Comparison of ENCODE assay signal across 8 mouse cellular contexts in the genomic region with DNA sequence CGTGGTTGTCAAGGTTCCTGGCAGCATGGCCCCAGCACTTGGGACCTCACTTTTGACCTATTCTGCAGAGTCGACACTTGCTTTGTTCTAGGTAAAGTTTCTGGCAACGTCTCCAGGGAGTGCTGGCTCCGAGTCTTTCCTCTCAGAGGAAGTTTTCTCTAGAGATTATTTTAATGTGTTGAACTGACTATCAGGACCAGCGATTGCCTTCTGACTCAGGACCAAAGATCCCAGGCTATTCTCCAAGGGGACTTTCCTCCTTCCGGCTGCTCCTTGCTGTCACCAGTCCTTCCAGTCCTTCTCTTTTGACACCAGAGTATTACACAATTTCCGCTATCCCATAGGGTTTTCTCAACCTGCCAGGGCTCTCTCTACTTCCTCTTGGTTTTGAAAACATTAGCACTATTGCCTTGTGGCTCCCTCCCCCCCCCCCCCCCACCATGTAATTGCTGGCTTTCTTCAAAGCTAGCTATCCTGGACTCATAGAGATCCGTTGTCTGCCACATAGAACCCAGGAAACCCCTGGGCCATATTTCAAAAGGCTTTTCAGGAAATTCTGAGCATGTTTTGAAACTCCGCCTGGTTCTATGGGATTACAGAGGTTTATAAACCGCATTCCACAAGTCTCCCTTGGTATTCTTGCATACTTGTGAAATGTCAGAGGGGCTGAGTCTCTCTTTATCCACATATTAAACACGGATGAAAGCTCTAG.
DNase-seq lines count a peak whose midpoint lies in the region; TF ChIP-seq lines count a peak whose summit lies in the region.

No protein-coding gene starts in this region.

- no peak for TF ChIP-seq CTCF in embryonic fibroblast, embryonic 13.5 days (IDR thresholded peaks at IDR 0.05; ENCODE audit: borderline replicate concordance, insufficient read depth, low read length)

- H3K4me1 ChIP-seq in embryonic fibroblast, embryonic 13.5 days (ENCODE audit: control insufficient read depth, insufficient read depth, low read length), result peaks cover 25% of the 10 kb centered on the region

- no peak; the same call in 1 of the 2 replicates for TF ChIP-seq POLR2A in embryonic fibroblast, embryonic 13.5 days (IDR thresholded peaks at IDR 0.05; ENCODE audit: low read depth, low read length)

- H3K4me3 ChIP-seq in embryonic fibroblast, embryonic 13.5 days (ENCODE audit: insufficient read depth, low read length), result no peak overlapping the region

- DNase-seq in adrenal gland, postnatal 25 days, result peak; percentile 19
- DNase-seq in heart, postnatal 4 days, result peak; percentile 25
- peak; percentile 43 for DNase-seq in lung, postnatal 10 days
- no peak for DNase-seq in urinary bladder, postnatal 10 days (ENCODE audit: low spot score)
- no peak for DNase-seq in right cerebral cortex, postnatal 36 days (ENCODE audit: low spot score in 2 of 2)
- no peak for DNase-seq in urinary bladder, adult 2 months (ENCODE audit: low spot score)
- DNase-seq in thymus, postnatal 36 days, result no peak

- H3K27ac ChIP-seq in embryonic fibroblast, embryonic 13.5 days (ENCODE audit: insufficient read depth, low read length), result peak overlapping the region; percentile 24

Comparison
In these comparisons a context has a peak if more than half of its experiments do, and no peak if none do; other contexts are left out.
1. DNase-seq: peak in adrenal gland, postnatal 25 days (single experiment), heart, postnatal 4 days (single experiment) and lung, postnatal 10 days (single experiment); none in urinary bladder, postnatal 10 days (single experiment), right cerebral cortex, postnatal 36 days (0 of 2), urinary bladder, adult 2 months (single experiment) and thymus, postnatal 36 days (0 of 2).